Mouse (Mus musculus): ENCODE data around the gene Manbal.

- no peak for TF ChIP-seq CTCF (IDR thresholded peaks at IDR 0.05; ENCODE audit: extremely low read depth, insufficient read depth, low read length)
- no peak for TF ChIP-seq POLR2A (IDR thresholded peaks at IDR 0.05; ENCODE audit: extremely low read depth, insufficient read depth, low read length)
These were observed 4.4 kb upstream of the Manbal start for GRCm38 (mm10) chr2:157363031-157363430.
